Mouse (Mus musculus) heart, adult 2 months (tissue): ENCODE measurements at regions not wholly inside any gene's neighbourhood (a gene's known extent, or its start where the extent isn't known, plus 50 kb on each side); places are given as distances from the start of the nearest gene placed in this dataset.

Source experiments
- CTCF ChIP-seq: fragments of 200-600 bp; IDR thresholded peaks from 2 replicates; pipeline ENCODE4 v1.8.1; 2022; ENCODE audit warnings: antibody characterized with exemption, mild to moderate bottlenecking, moderate library complexity
- EP300 ChIP-seq: fragments of 200-500 bp; IDR thresholded peaks from 2 replicates; pipeline ENCODE4 v1.6.1; 2011; ENCODE audit warnings: low read depth, low read length, control low read depth; ENCODE audit not compliant: insufficient read depth
- POLR2A ChIP-seq: fragments of 200-500 bp; IDR thresholded peaks from 2 replicates; pipeline ENCODE4 v1.6.1; 2011; ENCODE audit warnings: mild to moderate bottlenecking, low read depth, low read length, control low read depth; ENCODE audit not compliant: insufficient read depth

DNA sequence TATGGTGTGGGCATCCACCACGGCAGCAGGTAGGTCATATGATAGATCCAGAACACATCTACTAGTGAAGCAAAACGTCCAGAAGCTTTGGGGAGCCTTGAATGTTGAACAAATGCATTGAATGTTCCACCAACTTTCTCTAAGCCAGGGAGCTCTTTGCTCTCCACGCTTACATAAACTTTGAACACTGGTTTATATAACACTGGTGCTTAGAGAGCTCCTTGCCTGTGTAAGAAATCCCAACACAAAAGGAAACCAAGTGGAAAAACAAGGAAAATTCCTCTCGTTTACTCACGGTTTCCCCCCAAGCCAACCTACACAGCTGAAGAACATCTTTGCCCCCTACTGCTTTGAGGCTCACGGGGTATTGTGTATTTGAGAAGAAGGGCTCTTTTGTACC, 299.2 kb upstream of the Ubash3b start:
- TF ChIP-seq EP300 = no peak
- no peak for TF ChIP-seq CTCF
- no peak for TF ChIP-seq POLR2A
